8 mouse cellular contexts compared by ENCODE assay signal in genomic region chr10:59292558-59292957, GRCm38 (mm10). TPM values are rescaled to one million over a fixed set of nuclear protein-coding genes. Genes with fewer than 3 reads are reported as not detected.
DNase-seq lines count a peak whose midpoint lies in the region; ATAC-seq lines count a peak whose summit lies in the region.

No protein-coding gene starts in this region.

- H3K27me3 ChIP-seq in embryonic facial prominence, embryonic 10.5 days (replicated peaks; ENCODE audit: low read depth, poor library complexity, severe bottlenecking): no peaks in the 10 kb centered on the region
- no peaks in the 10 kb centered on the region for H3K27me3 ChIP-seq in heart, embryonic 16.5 days (ENCODE audit: control insufficient read depth, insufficient read depth, low read length)
- no peaks in the 10 kb centered on the region for H3K27me3 ChIP-seq in liver, embryonic 13.5 days
- no peaks in the 10 kb centered on the region for H3K27me3 ChIP-seq in stomach, embryonic 14.5 days (ENCODE audit: control insufficient read depth, insufficient read depth, low read length)

- no peak overlapping the region for H3K4me3 ChIP-seq in embryonic facial prominence, embryonic 10.5 days
- H3K4me3 ChIP-seq in heart, embryonic 16.5 days (ENCODE audit: low read length): no peak overlapping the region
- H3K4me3 ChIP-seq in liver, embryonic 13.5 days (replicated peaks): no peak overlapping the region
- no peak overlapping the region for H3K4me3 ChIP-seq in stomach, embryonic 14.5 days (ENCODE audit: low read depth, low read length)

- H3K9ac ChIP-seq in heart, embryonic 16.5 days (ENCODE audit: low read length): no peak overlapping the region
- no peak overlapping the region for H3K9ac ChIP-seq in liver, embryonic 13.5 days
- H3K9ac ChIP-seq in stomach, embryonic 14.5 days (replicated peaks; ENCODE audit: low read depth, low read length): no peak overlapping the region

- H3K4me1 ChIP-seq in embryonic facial prominence, embryonic 10.5 days: peaks cover 3% of the 10 kb centered on the region; the same call in 1 of the 2 replicates
- no peaks in the 10 kb centered on the region for H3K4me1 ChIP-seq in heart, embryonic 16.5 days (ENCODE audit: control insufficient read depth, insufficient read depth, low read length)
- H3K4me1 ChIP-seq in liver, embryonic 13.5 days (replicated peaks): peaks cover 11% of the 10 kb centered on the region
- H3K4me1 ChIP-seq in stomach, embryonic 14.5 days (ENCODE audit: control insufficient read depth, insufficient read depth, low read length): no peaks in the 10 kb centered on the region

- H3K4me2 ChIP-seq in heart, embryonic 16.5 days (ENCODE audit: low read depth, low read length): no peak overlapping the region
- H3K4me2 ChIP-seq in liver, embryonic 13.5 days: no peak overlapping the region
- no peak overlapping the region for H3K4me2 ChIP-seq in stomach, embryonic 14.5 days (replicated peaks; ENCODE audit: low read depth, low read length)

- no peaks in the 10 kb centered on the region for H3K36me3 ChIP-seq in embryonic facial prominence, embryonic 10.5 days (replicated peaks)
- H3K36me3 ChIP-seq in heart, embryonic 16.5 days (ENCODE audit: control insufficient read depth, insufficient read depth): no peaks in the 10 kb centered on the region
- H3K36me3 ChIP-seq in liver, embryonic 13.5 days: no peaks in the 10 kb centered on the region
- no peaks in the 10 kb centered on the region for H3K36me3 ChIP-seq in stomach, embryonic 14.5 days (ENCODE audit: control insufficient read depth, insufficient read depth, low read length)

- 36% methylated on average over 4 of the region's 4 CpGs for WGBS in embryonic facial prominence, embryonic 10.5 days
- 29% methylated on average over 4 of the region's 4 CpGs for WGBS in heart, embryonic 16.5 days
- 24% methylated on average over 4 of the region's 4 CpGs for WGBS in liver, embryonic 13.5 days (ENCODE audit: insufficient replicate concordance)
- 33% methylated on average over 4 of the region's 4 CpGs for WGBS in stomach, embryonic 14.5 days

- H3K9me3 ChIP-seq in embryonic facial prominence, embryonic 10.5 days: no peaks in the 10 kb centered on the region
- no peaks in the 10 kb centered on the region for H3K9me3 ChIP-seq in heart, embryonic 16.5 days (replicated peaks; ENCODE audit: control insufficient read depth, low read length)
- H3K9me3 ChIP-seq in liver, embryonic 13.5 days (replicated peaks): no peaks in the 10 kb centered on the region
- H3K9me3 ChIP-seq in stomach, embryonic 14.5 days (ENCODE audit: control insufficient read depth, low read depth, low read length): no peaks in the 10 kb centered on the region

- no peak overlapping the region for H3K27ac ChIP-seq in embryonic facial prominence, embryonic 10.5 days (replicated peaks)
- H3K27ac ChIP-seq in heart, embryonic 16.5 days (ENCODE audit: low read length): no peak overlapping the region
- H3K27ac ChIP-seq in liver, embryonic 13.5 days: no peak overlapping the region
- H3K27ac ChIP-seq in stomach, embryonic 14.5 days (ENCODE audit: low read length): no peak overlapping the region

- ATAC-seq in heart, embryonic 16.5 days (replicated peaks; ENCODE audit: extremely low read depth, insufficient read depth, low FRiP score): peak; percentile 29; the same call in 1 of the 2 replicates
- ATAC-seq in liver, embryonic 13.5 days (ENCODE audit: low read depth): 0 out of 2 replicates have a peak, but pooled peaks have one; percentile 8
- ATAC-seq in stomach, embryonic 14.5 days (ENCODE audit: insufficient number of reproducible peaks, insufficient read depth, low FRiP score, low read depth): peak; percentile 26; the same call in 1 of the 2 replicates

- peak; percentile 86 for DNase-seq in 416B (ENCODE audit: low read depth)
- peak; percentile 69 for DNase-seq in adrenal gland, adult 8-10 months
- peak; percentile 77 for DNase-seq in embryonic facial prominence, embryonic 10.5 days (ENCODE audit: low spot score)
- peak; percentile 89 for DNase-seq in kidney, postnatal 10 days
- DNase-seq in liver, embryonic 13.5 days: peak; percentile 36
- DNase-seq in neural tube, embryonic 10.5 days (ENCODE audit: extremely low spot score, low spot score): peak; percentile 66

RNA-seq across cellular contexts. Expression of gene P4ha1, which starts 30.5 kb away (rescaled TPM):
- total RNA-seq in adrenal gland, adult 8-10 months (2022): 10 to 100 TPM; 32.5 to 73.9 (median 37.1) TPM
- 49.3 and 55.7 TPM in 2 replicates for polyA plus RNA-seq in embryonic facial prominence, embryonic 10.5 days (2016; fragmentation: Nextera tagmentation; extraction: Ambion mirVana)
- polyA plus RNA-seq in heart, embryonic 16.5 days (2015; fragmentation: Nextera tagmentation; extraction: Ambion mirVana): 57.9 and 58.8 TPM in 2 replicates
- 13.9 and 16.9 TPM in 2 replicates for polyA plus RNA-seq in liver, embryonic 13.5 days (2015; fragmentation: Nextera tagmentation; extraction: Ambion mirVana)
- polyA plus RNA-seq in stomach, embryonic 14.5 days (2014; fragmentation: Nextera tagmentation; extraction: Ambion mirVana): 64.9 and 76.3 TPM in 2 replicates

Comparison
In these comparisons a context has a peak if more than half of its experiments do, and no peak if none do; other contexts are left out.
1. DNase-seq: peak in every context shown above with its lines; median percentile 89 in kidney, postnatal 10 days; 86 in 416B; 77 in embryonic facial prominence, embryonic 10.5 days; 69 in adrenal gland, adult 8-10 months; 66 in neural tube, embryonic 10.5 days; 36 in liver, embryonic 13.5 days.